ENCODE assay signal across 8 mouse cellular contexts in the genomic region with DNA sequence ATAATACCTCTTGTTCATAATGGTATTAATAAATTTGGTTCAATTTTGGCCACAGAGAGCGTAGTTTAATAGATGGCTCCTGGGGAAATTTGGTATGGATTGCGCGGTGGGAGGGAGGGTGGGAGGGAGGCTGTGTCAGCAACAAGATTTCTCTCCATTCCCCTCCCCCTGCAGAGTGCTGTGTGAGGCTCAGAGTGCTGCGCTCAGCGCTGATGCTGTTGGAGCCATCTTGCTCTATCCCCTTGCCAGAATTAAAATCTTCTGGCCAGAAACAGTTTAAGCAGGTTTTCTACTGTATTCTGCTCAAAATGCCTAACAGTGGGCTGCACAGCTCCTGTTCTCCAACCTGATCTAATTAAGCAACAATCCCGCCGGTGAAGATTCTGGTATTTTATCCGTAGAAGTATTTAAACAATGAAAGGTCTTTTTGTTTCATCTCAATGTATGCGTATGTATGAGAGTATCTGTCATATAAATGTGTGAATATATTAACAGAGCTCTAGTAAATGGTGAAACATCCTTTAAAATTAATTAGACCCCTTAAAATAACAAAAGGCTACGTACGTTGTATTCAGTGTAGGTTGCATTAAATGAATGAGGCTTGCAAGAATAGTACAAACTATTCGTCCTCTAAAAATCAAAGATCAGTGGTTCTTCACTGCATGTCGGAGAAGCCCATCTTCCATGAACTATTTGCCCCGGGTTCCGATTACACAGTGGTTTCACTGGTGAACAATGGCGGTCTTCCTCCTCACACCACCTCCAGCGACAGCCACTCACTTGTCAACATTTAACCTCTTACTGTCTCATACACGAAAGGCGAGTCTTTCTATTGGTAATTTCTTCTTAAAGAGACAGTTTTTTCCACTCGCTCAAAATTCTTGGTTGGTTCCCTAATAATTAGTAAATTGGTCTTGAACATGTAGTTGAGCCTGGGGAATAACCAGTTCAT. TPM values are rescaled to one million over a fixed set of nuclear protein-coding genes. Genes with fewer than 3 reads are reported as not detected.
A peak's percentile ranks its signal among the peaks of the same experiment; 100 is the strongest.
DNase-seq lines count a peak whose midpoint lies in the region; ATAC-seq and TF ChIP-seq lines count a peak whose summit lies in the region.

No protein-coding gene starts in this region.

- H3K4me2 ChIP-seq in heart, embryonic 16.5 days (ENCODE audit: low read depth, low read length), result peak overlapping the region; percentile 77

- intact Hi-C loops in left cerebral cortex, postnatal 25 days (cut with DNase I), result no loop called here

- no peak for ATAC-seq in heart, embryonic 16.5 days (replicated peaks; ENCODE audit: extremely low read depth, insufficient read depth, low FRiP score)

- peak overlapping the region; percentile 59 for H3K9ac ChIP-seq in heart, embryonic 16.5 days (ENCODE audit: low read length)

- peaks cover 13% of the 10 kb centered on the region for H3K27me3 ChIP-seq in heart, embryonic 16.5 days (ENCODE audit: control insufficient read depth, insufficient read depth, low read length)
- peaks cover 48% of the 10 kb centered on the region for H3K27me3 ChIP-seq in forebrain, embryonic 10.5 days (ENCODE audit: poor library complexity, severe bottlenecking)

- H3K36me3 ChIP-seq in heart, embryonic 16.5 days (ENCODE audit: control insufficient read depth, insufficient read depth), result no peaks in the 10 kb centered on the region
- no peaks in the 10 kb centered on the region for H3K36me3 ChIP-seq in forebrain, embryonic 10.5 days (replicated peaks)

- peak overlapping the region; percentile 68 for H3K27ac ChIP-seq in heart, embryonic 16.5 days (ENCODE audit: low read length)
- no peak overlapping the region for H3K27ac ChIP-seq in bone marrow, adult 2 months (ENCODE audit: control insufficient read depth, insufficient read depth, low read depth, low read length, poor library complexity)
- H3K27ac ChIP-seq in forebrain, embryonic 10.5 days, result peak overlapping the region; percentile 95
- peak overlapping the region; percentile 99 for H3K27ac ChIP-seq in olfactory bulb, adult 2 months (ENCODE audit: insufficient read depth, low read depth, low read length)

- no peak for DNase-seq in heart, adult 9 months (ENCODE audit: low spot score in 2 of 2)
- peak; percentile 53 for DNase-seq in forebrain, embryonic 10.5 days (ENCODE audit: extremely low spot score, low spot score)
- peak; percentile 61 to 82 for DNase-seq in left cerebral cortex, postnatal 25 days (ENCODE audit: low spot score in 2 of 2)
- no peak for DNase-seq in spleen, postnatal 36 days (ENCODE audit: low spot score in 2 of 2)
- DNase-seq in lung, postnatal 4 days, result no peak

- TF ChIP-seq CTCF in bone marrow, adult 2 months (IDR thresholded peaks at IDR 0.05; ENCODE audit: control insufficient read depth, insufficient read depth, low read length), result no peak
- TF ChIP-seq CTCF in olfactory bulb, adult 2 months (IDR thresholded peaks at IDR 0.05; ENCODE audit: insufficient read depth, low read depth, low read length), result no peak

- peak overlapping the region; percentile 51 for H3K4me3 ChIP-seq in heart, embryonic 16.5 days (ENCODE audit: low read length)
- peak overlapping the region; percentile 57 for H3K4me3 ChIP-seq in bone marrow, adult 2 months (replicated peaks; ENCODE audit: control insufficient read depth, low read depth, low read length)
- peak overlapping the region; percentile 64 for H3K4me3 ChIP-seq in forebrain, embryonic 10.5 days
- peak overlapping the region; percentile 91 for H3K4me3 ChIP-seq in olfactory bulb, adult 2 months (ENCODE audit: insufficient read depth, low read depth, low read length)

- WGBS in heart, embryonic 16.5 days, result 19% methylated on average over 20 of the region's 20 CpGs
- WGBS in bone marrow, adult 2 months, result 51% methylated on average over 20 of the region's 20 CpGs
- 5% methylated on average over 20 of the region's 20 CpGs for WGBS in forebrain, embryonic 10.5 days
- 4% methylated on average over 20 of the region's 20 CpGs for WGBS in olfactory bulb, adult 2 months

- no peaks in the 10 kb centered on the region for H3K9me3 ChIP-seq in heart, embryonic 16.5 days (replicated peaks; ENCODE audit: control insufficient read depth, low read length)
- H3K9me3 ChIP-seq in forebrain, embryonic 10.5 days, result no peaks in the 10 kb centered on the region

- TF ChIP-seq POLR2A in bone marrow, adult 2 months (IDR thresholded peaks at IDR 0.05; ENCODE audit: borderline replicate concordance, control insufficient read depth, low read depth, low read length), result no peak
- TF ChIP-seq POLR2A in olfactory bulb, adult 2 months (IDR thresholded peaks at IDR 0.05; ENCODE audit: insufficient read depth, low read depth, low read length), result no peak

- H3K4me1 ChIP-seq in heart, embryonic 16.5 days (ENCODE audit: control insufficient read depth, insufficient read depth, low read length), result peaks cover 17% of the 10 kb centered on the region
- no peaks in the 10 kb centered on the region for H3K4me1 ChIP-seq in bone marrow, adult 2 months (ENCODE audit: control insufficient read depth, insufficient read depth, low read length)
- peaks cover 52% of the 10 kb centered on the region for H3K4me1 ChIP-seq in forebrain, embryonic 10.5 days
- H3K4me1 ChIP-seq in olfactory bulb, adult 2 months (ENCODE audit: control insufficient read depth, insufficient read depth, low read length), result peaks cover 7% of the 10 kb centered on the region

RNA-seq across cellular contexts. Expression of a gene that starts 1.0 kb away (rescaled TPM):
- 21.8 and 27.5 TPM in 2 replicates for polyA plus RNA-seq in heart, embryonic 16.5 days (2015; fragmentation: Nextera tagmentation; extraction: Ambion mirVana)
- polyA plus RNA-seq in bone marrow, adult 2 months (2011; ENCODE audit: insufficient read depth, insufficient read length, low replicate concordance, missing spikeins), result 18.8 and 22.9 TPM in 2 replicates
- polyA plus RNA-seq in forebrain, embryonic 10.5 days (2016; fragmentation: Nextera tagmentation; extraction: Ambion mirVana), result 22.7 and 36.5 TPM in 2 replicates
- 100 to 1,000 TPM in 1 of 2 experiments, 10 to 100 TPM in 1; 90.4 to 111 TPM for total RNA-seq in left cerebral cortex, postnatal 25 days (2021)
- polyA plus RNA-seq in olfactory bulb, adult 2 months (2012; ENCODE audit: insufficient read depth, insufficient read length, low replicate concordance, missing spikeins), result not detected in 2 replicates

RNA-seq across cellular contexts. Expression of a gene that starts 4.7 kb away (rescaled TPM):
- 33.9 and 35.2 TPM in 2 replicates for polyA plus RNA-seq in heart, embryonic 16.5 days (2015; fragmentation: Nextera tagmentation; extraction: Ambion mirVana)
- polyA plus RNA-seq in bone marrow, adult 2 months (2011; ENCODE audit: insufficient read depth, insufficient read length, low replicate concordance, missing spikeins), result 22.9 and 25.6 TPM in 2 replicates
- 15.1 and 19.4 TPM in 2 replicates for polyA plus RNA-seq in forebrain, embryonic 10.5 days (2016; fragmentation: Nextera tagmentation; extraction: Ambion mirVana)
- total RNA-seq in left cerebral cortex, postnatal 25 days (2021), result 10 to 100 TPM; 62.2 to 64.8 TPM
- not detected in 2 replicates for polyA plus RNA-seq in olfactory bulb, adult 2 months (2012; ENCODE audit: insufficient read depth, insufficient read length, low replicate concordance, missing spikeins)

RNA-seq across cellular contexts. Expression of a gene that starts 4.7 kb away (rescaled TPM):
- polyA plus RNA-seq in heart, embryonic 16.5 days (2015; fragmentation: Nextera tagmentation; extraction: Ambion mirVana), result 0.26 and 0.39 TPM in 2 replicates
- 0.29 TPM in 1 of 2 replicates, not detected in the other for polyA plus RNA-seq in bone marrow, adult 2 months (2011; ENCODE audit: insufficient read depth, insufficient read length, low replicate concordance, missing spikeins)
- polyA plus RNA-seq in forebrain, embryonic 10.5 days (2016; fragmentation: Nextera tagmentation; extraction: Ambion mirVana), result 0.19 and 0.31 TPM in 2 replicates
- total RNA-seq in left cerebral cortex, postnatal 25 days (2021), result 1 to 10 TPM; 5.4 TPM
- not detected in 2 replicates for polyA plus RNA-seq in olfactory bulb, adult 2 months (2012; ENCODE audit: insufficient read depth, insufficient read length, low replicate concordance, missing spikeins)

RNA-seq across cellular contexts. Expression of a gene that starts 11.0 kb away (rescaled TPM):
- 172 and 176 TPM in 2 replicates for polyA plus RNA-seq in heart, embryonic 16.5 days (2015; fragmentation: Nextera tagmentation; extraction: Ambion mirVana)
- 108 and 135 TPM in 2 replicates for polyA plus RNA-seq in bone marrow, adult 2 months (2011; ENCODE audit: insufficient read depth, insufficient read length, low replicate concordance, missing spikeins)
- polyA plus RNA-seq in forebrain, embryonic 10.5 days (2016; fragmentation: Nextera tagmentation; extraction: Ambion mirVana), result 265 and 273 TPM in 2 replicates
- 100 to 1,000 TPM; 480 to 498 TPM for total RNA-seq in left cerebral cortex, postnatal 25 days (2021)
- polyA plus RNA-seq in olfactory bulb, adult 2 months (2012; ENCODE audit: insufficient read depth, insufficient read length, low replicate concordance, missing spikeins), result not detected in 2 replicates

RNA-seq across cellular contexts. Expression of a gene that starts 28.1 kb away (rescaled TPM):
- polyA plus RNA-seq in heart, embryonic 16.5 days (2015; fragmentation: Nextera tagmentation; extraction: Ambion mirVana), result 37.1 and 40.3 TPM in 2 replicates
- polyA plus RNA-seq in bone marrow, adult 2 months (2011; ENCODE audit: insufficient read depth, insufficient read length, low replicate concordance, missing spikeins), result 37.2 and 67.8 TPM in 2 replicates
- polyA plus RNA-seq in forebrain, embryonic 10.5 days (2016; fragmentation: Nextera tagmentation; extraction: Ambion mirVana), result 18.5 and 19.6 TPM in 2 replicates
- total RNA-seq in left cerebral cortex, postnatal 25 days (2021), result 10 to 100 TPM; 21.5 to 23.7 TPM
- not detected in 2 replicates for polyA plus RNA-seq in olfactory bulb, adult 2 months (2012; ENCODE audit: insufficient read depth, insufficient read length, low replicate concordance, missing spikeins)

Comparison
In these comparisons a context has a peak if more than half of its experiments do, and no peak if none do; other contexts are left out.
1. DNase-seq: peak in forebrain, embryonic 10.5 days (single experiment) and left cerebral cortex, postnatal 25 days (2 of 2); none in heart, adult 9 months (0 of 2), spleen, postnatal 36 days (0 of 2) and lung, postnatal 4 days (0 of 2).
2. Peak in every context shown above with its lines, with median percentiles within 50 percentile points of each other: H3K4me3 ChIP-seq.